Mouse (Mus musculus): ENCODE results near the gene Anxa1. TPM values are rescaled to one million over a fixed set of nuclear protein-coding genes. Genes with fewer than 3 reads are reported as not detected.

The Anxa1 gene
- polyA plus RNA-seq, 1 experiment: 0.90 TPM

- Histone ChIP-seq H3K4me1 (ENCODE audit: control insufficient read depth, insufficient read depth, low read length) (no peaks in the 10 kb centered on the region), H3K27ac (ENCODE audit: control insufficient read depth, insufficient read depth, low read depth, low read length) (no peak overlapping the region), H3K27me3 (ENCODE audit: control insufficient read depth, insufficient read depth, low read length) (no peaks in the 10 kb centered on the region), H3K4me3 (ENCODE audit: control insufficient read depth, low read depth, low read length) (no peak overlapping the region), H3K36me3 (ENCODE audit: control insufficient read depth, insufficient read depth, low read length) (no peaks in the 10 kb centered on the region)
- TF ChIP-seq POLR2A (IDR thresholded peaks at IDR 0.05; ENCODE audit: control insufficient read depth, low read depth, low read length): no peak
- no peak for TF ChIP-seq CTCF (IDR thresholded peaks at IDR 0.05; ENCODE audit: control insufficient read depth, insufficient read depth, insufficient replicate concordance, low read depth, low read length)
Measured at GRCm38 (mm10) chr19:20406475-20406874, 15.7 kb upstream of the Anxa1 start.

GRCm38 (mm10) chr19:20405015-20405414, 14.3 kb upstream of the Anxa1 start:
- H3K27ac ChIP-seq (ENCODE audit: control insufficient read depth, insufficient read depth, low read depth, low read length): no peak overlapping the region

GRCm38 (mm10) chr19:20403740-20404139, 13.0 kb upstream of the Anxa1 start:
- H3K4me1 ChIP-seq (ENCODE audit: control insufficient read depth, insufficient read depth, low read length): no peaks in the 10 kb centered on the region
- no peak overlapping the region for H3K27ac ChIP-seq (ENCODE audit: control insufficient read depth, insufficient read depth, low read depth, low read length)
- no peaks in the 10 kb centered on the region for H3K27me3 ChIP-seq (ENCODE audit: control insufficient read depth, insufficient read depth, low read length)
- H3K4me3 ChIP-seq (ENCODE audit: control insufficient read depth, low read depth, low read length): no peak overlapping the region
- TF ChIP-seq POLR2A (IDR thresholded peaks at IDR 0.05; ENCODE audit: control insufficient read depth, low read depth, low read length) (no peak), CTCF (IDR thresholded peaks at IDR 0.05; ENCODE audit: control insufficient read depth, insufficient read depth, insufficient replicate concordance, low read depth, low read length) (no peak)
- no peaks in the 10 kb centered on the region for H3K36me3 ChIP-seq (ENCODE audit: control insufficient read depth, insufficient read depth, low read length)

More at GRCm38 (mm10) chr19:20405015-20405414, 14.3 kb upstream of the Anxa1 start:
- Histone ChIP-seq H3K27me3 (ENCODE audit: control insufficient read depth, insufficient read depth, low read length) (no peaks in the 10 kb centered on the region), H3K4me3 (ENCODE audit: control insufficient read depth, low read depth, low read length) (no peak overlapping the region), H3K36me3 (ENCODE audit: control insufficient read depth, insufficient read depth, low read length) (no peaks in the 10 kb centered on the region), H3K4me1 (ENCODE audit: control insufficient read depth, insufficient read depth, low read length) (no peaks in the 10 kb centered on the region)
- TF ChIP-seq POLR2A (IDR thresholded peaks at IDR 0.05; ENCODE audit: control insufficient read depth, low read depth, low read length): no peak
- no peak for TF ChIP-seq CTCF (IDR thresholded peaks at IDR 0.05; ENCODE audit: control insufficient read depth, insufficient read depth, insufficient replicate concordance, low read depth, low read length)

- Histone ChIP-seq H3K27me3 (ENCODE audit: control insufficient read depth, insufficient read depth, low read length) (no peaks in the 10 kb centered on the region), H3K36me3 (ENCODE audit: control insufficient read depth, insufficient read depth, low read length) (no peaks in the 10 kb centered on the region), H3K4me3 (ENCODE audit: control insufficient read depth, low read depth, low read length) (no peak overlapping the region), H3K4me1 (ENCODE audit: control insufficient read depth, insufficient read depth, low read length) (no peaks in the 10 kb centered on the region), H3K27ac (ENCODE audit: control insufficient read depth, insufficient read depth, low read depth, low read length) (no peak overlapping the region)
- TF ChIP-seq POLR2A (IDR thresholded peaks at IDR 0.05; ENCODE audit: control insufficient read depth, low read depth, low read length): no peak
- TF ChIP-seq CTCF (IDR thresholded peaks at IDR 0.05; ENCODE audit: control insufficient read depth, insufficient read depth, insufficient replicate concordance, low read depth, low read length): no peak
Measured at GRCm38 (mm10) chr19:20403219-20403618, 12.5 kb upstream of the Anxa1 start.

GRCm38 (mm10) chr19:20402516-20403200, 11.9 kb upstream of the Anxa1 start:
- H3K4me3 ChIP-seq (ENCODE audit: control insufficient read depth, low read depth, low read length): no peak overlapping the region
- no peaks in the 10 kb centered on the region for H3K27me3 ChIP-seq (ENCODE audit: control insufficient read depth, insufficient read depth, low read length)
- no peaks in the 10 kb centered on the region for H3K36me3 ChIP-seq (ENCODE audit: control insufficient read depth, insufficient read depth, low read length)
- TF ChIP-seq CTCF (IDR thresholded peaks at IDR 0.05; ENCODE audit: control insufficient read depth, insufficient read depth, insufficient replicate concordance, low read depth, low read length) (no peak), POLR2A (IDR thresholded peaks at IDR 0.05; ENCODE audit: control insufficient read depth, low read depth, low read length) (no peak)
- H3K4me1 ChIP-seq (ENCODE audit: control insufficient read depth, insufficient read depth, low read length): no peaks in the 10 kb centered on the region
- H3K27ac ChIP-seq (ENCODE audit: control insufficient read depth, insufficient read depth, low read depth, low read length): no peak overlapping the region

GRCm38 (mm10) chr19:20401961-20402360, 11.2 kb upstream of the Anxa1 start:
- no peak overlapping the region for H3K27ac ChIP-seq (ENCODE audit: control insufficient read depth, insufficient read depth, low read depth, low read length)
- H3K27me3 ChIP-seq (ENCODE audit: control insufficient read depth, insufficient read depth, low read length): no peaks in the 10 kb centered on the region
- no peaks in the 10 kb centered on the region for H3K4me1 ChIP-seq (ENCODE audit: control insufficient read depth, insufficient read depth, low read length)
- no peaks in the 10 kb centered on the region for H3K36me3 ChIP-seq (ENCODE audit: control insufficient read depth, insufficient read depth, low read length)
- H3K4me3 ChIP-seq (ENCODE audit: control insufficient read depth, low read depth, low read length): no peak overlapping the region
- TF ChIP-seq POLR2A (IDR thresholded peaks at IDR 0.05; ENCODE audit: control insufficient read depth, low read depth, low read length) (no peak), CTCF (IDR thresholded peaks at IDR 0.05; ENCODE audit: control insufficient read depth, insufficient read depth, insufficient replicate concordance, low read depth, low read length) (no peak)

GRCm38 (mm10) chr19:20399187-20399586, 8.4 kb upstream of the Anxa1 start:
- no peaks in the 10 kb centered on the region for H3K27me3 ChIP-seq (ENCODE audit: control insufficient read depth, insufficient read depth, low read length)
- H3K4me1 ChIP-seq (ENCODE audit: control insufficient read depth, insufficient read depth, low read length): no peaks in the 10 kb centered on the region
- TF ChIP-seq POLR2A (IDR thresholded peaks at IDR 0.05; ENCODE audit: control insufficient read depth, low read depth, low read length) (no peak), CTCF (IDR thresholded peaks at IDR 0.05; ENCODE audit: control insufficient read depth, insufficient read depth, insufficient replicate concordance, low read depth, low read length) (no peak)
- H3K27ac ChIP-seq (ENCODE audit: control insufficient read depth, insufficient read depth, low read depth, low read length): no peak overlapping the region
- H3K4me3 ChIP-seq (ENCODE audit: control insufficient read depth, low read depth, low read length): no peak overlapping the region
- H3K36me3 ChIP-seq (ENCODE audit: control insufficient read depth, insufficient read depth, low read length): no peaks in the 10 kb centered on the region

All from testis, adult 2 months (tissue).